Comparison of ENCODE assay signal across 11 mouse cellular contexts in the genomic region with DNA sequence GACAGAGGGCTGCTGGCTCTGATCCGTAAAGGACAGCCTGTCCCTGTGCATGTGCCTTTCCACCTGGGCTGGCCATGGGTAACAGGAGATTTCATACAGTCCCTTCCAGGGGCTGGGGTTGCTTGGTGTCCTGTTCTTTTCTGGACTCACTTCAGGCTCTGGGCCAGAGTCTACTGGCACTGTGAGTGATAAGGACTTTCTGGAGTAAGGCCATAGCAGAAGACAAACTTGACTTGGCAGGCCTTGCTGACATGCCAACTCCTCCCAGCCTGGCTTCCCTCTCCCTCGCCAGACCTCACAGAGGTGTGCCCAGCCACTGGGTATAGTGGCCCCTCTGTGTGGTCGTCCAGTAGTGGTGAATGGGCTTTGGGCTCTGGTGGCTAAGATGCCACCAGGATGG. TPM values are rescaled to one million over a fixed set of nuclear protein-coding genes. Genes with fewer than 3 reads are reported as not detected.
DNase-seq lines count a peak whose midpoint lies in the region; ATAC-seq lines count a peak whose summit lies in the region.
"Had no signal": no experiment of that assay in that cellular context is flagged by ENCODE, and none has a peak within 500 bp of the region (broad histone marks: within the 10 kb centered on the region; RNA-seq: fewer than 3 reads in every experiment).

No protein-coding gene starts in this region.

- H3K4me2 ChIP-seq in heart, embryonic 11.5 days, result no peak overlapping the region
- H3K4me2 ChIP-seq in midbrain, embryonic 14.5 days (ENCODE audit: low read length), result no peak overlapping the region
- H3K4me2 ChIP-seq: liver, embryonic 12.5 days; midbrain, embryonic 11.5 days had no signal

- no peak overlapping the region for H3K4me3 ChIP-seq in heart, embryonic 11.5 days (ENCODE audit: low read depth, low read length)
- no peak overlapping the region for H3K4me3 ChIP-seq in midbrain, embryonic 14.5 days (replicated peaks; ENCODE audit: low read depth, low read length)
- H3K4me3 ChIP-seq: liver, embryonic 12.5 days had no signal

- peak; percentile 96 for DNase-seq in heart, adult 11 months
- peak; percentile 48 for DNase-seq in adrenal gland, postnatal 10 days
- DNase-seq in gastrocnemius, postnatal 10 days, result peak; percentile 23
- DNase-seq in heart, postnatal 36 days, result peak; percentile 30 to 42
- DNase-seq in thymus, adult 18-20 months, result no peak
- DNase-seq in midbrain, embryonic 14.5 days, result no peak

- H3K9ac ChIP-seq in heart, embryonic 11.5 days (ENCODE audit: low read depth, low read length), result no peak overlapping the region
- no peak overlapping the region for H3K9ac ChIP-seq in midbrain, embryonic 14.5 days (replicated peaks; ENCODE audit: low read length)
- H3K9ac ChIP-seq: liver, embryonic 12.5 days had no signal

- no peaks in the 10 kb centered on the region for H3K36me3 ChIP-seq in heart, embryonic 11.5 days (ENCODE audit: control insufficient read depth, insufficient read depth, low read length)
- H3K36me3 ChIP-seq in midbrain, embryonic 14.5 days (ENCODE audit: control insufficient read depth, insufficient read depth, low read length), result no peaks in the 10 kb centered on the region
- H3K36me3 ChIP-seq: liver, embryonic 12.5 days had no signal

- no peaks in the 10 kb centered on the region for H3K27me3 ChIP-seq in heart, embryonic 11.5 days (ENCODE audit: control insufficient read depth, insufficient read depth, low read length)
- H3K27me3 ChIP-seq in midbrain, embryonic 14.5 days (ENCODE audit: control insufficient read depth, insufficient read depth, low read length), result no peaks in the 10 kb centered on the region
- H3K27me3 ChIP-seq: liver, embryonic 12.5 days had no signal

- no peak for ATAC-seq in heart, embryonic 11.5 days (replicated peaks; ENCODE audit: insufficient number of reproducible peaks, low FRiP score, low TSS enrichment)
- ATAC-seq in midbrain, embryonic 14.5 days (ENCODE audit: low FRiP score, low TSS enrichment), result no peak
- ATAC-seq in erythroid progenitor cell, adult 5-6 weeks (replicated peaks; ENCODE audit: low FRiP score, poor library complexity, severe bottlenecking), result no peak
- ATAC-seq: inflammation-experienced regulatory T-cells, adult 6 months; liver, embryonic 12.5 days had no signal

- WGBS in heart, embryonic 11.5 days (ENCODE audit: insufficient replicate concordance), result 73% methylated on average over 3 of the region's 3 CpGs
- WGBS in midbrain, embryonic 14.5 days, result 89% methylated on average over 3 of the region's 3 CpGs

- H3K9me3 ChIP-seq in heart, embryonic 11.5 days (replicated peaks; ENCODE audit: control insufficient read depth, low read length), result peaks cover 4% of the 10 kb centered on the region; the same call in 1 of the 2 replicates
- H3K9me3 ChIP-seq in midbrain, embryonic 14.5 days (ENCODE audit: control insufficient read depth, low read length), result no peaks in the 10 kb centered on the region; the same call in 1 of the 2 replicates
- H3K9me3 ChIP-seq: liver, embryonic 12.5 days had no signal

- intact Hi-C loops in heart, postnatal 36 days (cut with DNase I), result no loop called here

- no peak overlapping the region for H3K27ac ChIP-seq in heart, embryonic 11.5 days (ENCODE audit: low read depth, low read length)
- no peak overlapping the region for H3K27ac ChIP-seq in midbrain, embryonic 14.5 days (replicated peaks; ENCODE audit: low read depth, low read length)
- H3K27ac ChIP-seq: liver, embryonic 12.5 days had no signal

- H3K4me1 ChIP-seq in heart, embryonic 11.5 days (ENCODE audit: control insufficient read depth, insufficient read depth, low read length), result no peaks in the 10 kb centered on the region
- H3K4me1 ChIP-seq in midbrain, embryonic 14.5 days (ENCODE audit: control insufficient read depth, insufficient read depth, low read length), result no peaks in the 10 kb centered on the region
- H3K4me1 ChIP-seq: liver, embryonic 12.5 days had no signal

RNA-seq across cellular contexts. Expression of a gene that starts 47.3 kb away (rescaled TPM):
- polyA plus RNA-seq in heart, embryonic 11.5 days (2014; fragmentation: Nextera tagmentation; extraction: Ambion mirVana), result 0.28 and 0.30 TPM in 2 replicates
- total RNA-seq in adrenal gland, postnatal 10 days (2021), result under 1 TPM; 0.42 to 0.78 TPM
- 1 to 10 TPM; 1.2 to 2.4 TPM for total RNA-seq in gastrocnemius, postnatal 10 days (2021)
- total RNA-seq in heart, postnatal 36 days (2021), result not detected
- 0.07 and 0.62 TPM in 2 replicates for polyA plus RNA-seq in midbrain, embryonic 14.5 days (2014; fragmentation: Nextera tagmentation; extraction: Ambion mirVana)
- not detected in 2 replicates for total RNA-seq in erythroid progenitor cell, adult 5-6 weeks (2015; ENCODE audit: low replicate concordance)
- total RNA-seq in erythroid progenitor cell, adult 5-6 weeks (2017; ENCODE audit: low replicate concordance), result not detected in 2 replicates

Comparison
In these comparisons a context has a peak if more than half of its experiments do, and no peak if none do; other contexts are left out.
1. DNase-seq: peak in heart, adult 11 months (single experiment), adrenal gland, postnatal 10 days (single experiment), gastrocnemius, postnatal 10 days (single experiment) and heart, postnatal 36 days (2 of 2); none in thymus, adult 18-20 months (0 of 2) and midbrain, embryonic 14.5 days (single experiment).